Mouse (Mus musculus): ENCODE results near the gene Akt1.

The Akt1 gene

DNA sequence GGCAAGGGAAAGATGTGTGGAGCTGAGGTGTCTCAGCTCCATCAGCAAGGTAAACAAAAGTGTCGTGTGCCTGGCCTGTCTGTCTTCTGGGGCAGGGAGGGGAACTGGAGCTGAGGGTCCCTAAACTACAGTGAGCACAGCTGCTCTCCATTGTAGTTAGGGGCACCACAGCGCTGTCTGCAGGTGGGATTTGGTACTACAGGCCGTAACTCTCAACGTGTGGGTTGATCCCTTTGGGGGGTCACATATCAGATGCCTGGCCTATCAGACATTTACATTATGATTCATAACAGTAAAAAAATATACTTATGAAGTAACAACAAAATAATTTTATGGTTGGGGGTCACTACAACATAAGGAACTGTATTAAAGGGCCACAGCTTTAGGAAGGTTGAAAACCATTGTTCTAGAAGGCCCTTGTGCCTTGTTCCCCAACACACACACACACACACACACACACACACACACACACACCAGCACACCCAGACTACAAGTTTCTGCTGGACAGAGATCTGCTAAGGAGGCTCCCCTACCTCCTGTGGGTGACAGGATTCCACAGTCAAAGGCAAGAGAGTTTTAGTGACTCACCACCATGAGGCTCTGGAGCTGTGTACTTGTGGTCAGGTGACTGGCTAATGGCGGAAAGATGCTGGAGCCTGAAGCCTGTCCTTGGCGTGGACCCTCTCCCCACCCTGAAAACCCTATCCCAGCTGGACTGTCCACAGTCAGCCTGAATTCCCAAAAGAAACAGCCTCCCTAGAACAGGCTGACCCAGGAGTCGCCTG is 47.4 kb downstream of the Akt1 start:
- peak; percentile 77 for DNase-seq (ENCODE audit: low read depth)

DNA sequence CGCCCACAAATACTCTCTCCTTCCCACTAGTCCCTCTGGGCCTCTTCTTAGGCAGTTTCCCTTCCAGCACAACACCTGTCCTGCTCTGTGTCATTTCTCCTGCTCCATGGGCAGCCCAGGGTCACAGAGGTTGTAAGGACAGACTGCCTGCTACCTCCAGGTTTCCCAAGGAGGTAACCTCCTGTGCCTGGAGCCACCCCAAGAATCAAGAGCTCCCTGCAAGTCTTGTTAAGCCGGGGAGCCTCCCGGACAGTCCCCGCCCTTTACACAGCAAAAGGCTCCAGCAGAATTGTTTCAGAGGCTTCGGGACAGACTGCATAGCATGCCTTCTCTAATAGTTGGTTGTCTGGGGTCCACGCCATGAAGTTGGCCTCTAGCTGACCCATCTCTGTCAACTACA is 48.2 kb downstream of the Akt1 start:
- no peak for DNase-seq (ENCODE audit: low read depth)

DNA sequence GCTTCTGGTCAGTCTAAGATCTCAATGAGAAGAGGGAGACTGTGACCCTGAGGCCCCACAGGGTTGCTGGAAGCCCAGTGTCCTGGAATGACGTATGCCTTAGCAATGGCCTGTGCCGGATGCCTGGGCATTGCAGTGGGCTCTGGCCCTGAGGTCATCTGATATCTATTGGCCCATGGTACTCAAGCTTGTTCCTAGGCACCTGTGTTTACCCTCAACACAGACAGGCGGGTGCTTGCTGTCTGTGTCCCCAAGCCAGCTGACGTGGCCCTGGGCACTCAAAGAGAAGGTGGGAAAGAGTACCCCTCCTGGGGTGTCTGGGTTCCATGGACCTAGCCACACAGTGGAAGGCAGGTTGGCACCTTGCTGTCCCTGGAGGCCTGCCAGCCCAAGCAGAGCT is 49.0 kb downstream of the Akt1 start:
- no peak for DNase-seq (ENCODE audit: low read depth)

- DNase-seq (ENCODE audit: low read depth), result peak; percentile 85
These were observed 50.9 kb downstream of the Akt1 start for GRCm38 (mm10) chr12:112623742-112624141.

DNA sequence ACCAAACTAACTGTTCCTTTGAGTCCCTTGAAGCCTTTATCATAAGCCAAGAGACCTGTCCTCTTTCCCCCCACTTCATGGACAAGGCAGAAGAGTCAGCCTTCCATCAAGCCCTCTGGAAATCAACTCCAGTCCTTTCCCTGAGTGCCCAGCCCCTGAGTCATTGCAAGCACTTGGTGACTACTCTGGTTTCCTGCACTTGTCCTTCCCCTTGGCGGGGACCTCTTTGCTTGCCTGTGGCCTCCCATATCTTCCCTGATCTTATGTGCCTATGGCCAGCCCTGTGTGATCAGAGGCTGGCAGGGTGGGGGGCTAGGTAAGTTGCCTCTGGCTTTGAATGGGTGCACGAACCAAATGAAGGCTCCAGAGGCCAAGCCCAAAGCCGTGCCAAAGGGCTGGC is 52.8 kb downstream of the Akt1 start:
- peak; percentile 51 for DNase-seq (ENCODE audit: low read depth)

DNA sequence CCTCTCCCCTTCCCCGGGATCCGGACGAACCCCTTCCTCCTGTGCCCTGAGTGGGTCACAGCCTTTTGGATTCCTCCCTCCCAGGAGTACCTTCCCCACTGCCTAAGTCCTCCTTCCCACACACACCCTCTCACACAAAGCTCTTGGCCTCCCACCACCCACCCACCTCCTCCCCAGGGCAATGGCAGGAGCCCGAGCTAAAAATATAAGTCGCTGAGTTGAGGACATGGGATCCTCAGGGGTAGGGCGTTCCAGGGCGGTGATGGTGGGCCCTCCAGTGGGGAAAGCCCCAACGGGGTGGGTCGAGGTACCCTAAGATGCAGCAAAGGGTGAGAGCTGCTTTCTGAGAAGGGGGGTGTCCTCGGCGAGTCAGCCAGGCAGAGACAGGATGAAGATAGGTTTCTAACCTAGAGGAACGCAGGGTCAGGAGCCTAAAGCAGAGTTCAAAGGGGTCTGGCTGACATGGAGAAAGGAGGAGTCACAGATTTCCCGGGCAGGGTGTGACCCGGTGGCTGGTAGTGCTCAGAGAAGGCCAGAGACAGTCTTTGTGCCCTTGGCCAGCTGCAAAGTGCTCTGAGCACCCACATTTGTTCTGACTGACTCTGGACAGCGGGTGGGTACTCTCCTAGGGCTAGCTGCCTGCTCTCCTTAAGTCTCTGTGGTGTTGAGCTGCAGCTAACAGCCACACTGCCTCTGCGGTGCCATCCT is 54.2 kb downstream of the Akt1 start:
- DNase-seq (ENCODE audit: low read depth), result no peak

GRCm38 (mm10) chr12:112619686-112620353 is 54.9 kb downstream of the Akt1 start, which contains the start of gene Adssl1:
Gene Adssl1 (plus strand): TSS chr12:112620045.
- DNase-seq (ENCODE audit: low read depth), result no peak

DNA sequence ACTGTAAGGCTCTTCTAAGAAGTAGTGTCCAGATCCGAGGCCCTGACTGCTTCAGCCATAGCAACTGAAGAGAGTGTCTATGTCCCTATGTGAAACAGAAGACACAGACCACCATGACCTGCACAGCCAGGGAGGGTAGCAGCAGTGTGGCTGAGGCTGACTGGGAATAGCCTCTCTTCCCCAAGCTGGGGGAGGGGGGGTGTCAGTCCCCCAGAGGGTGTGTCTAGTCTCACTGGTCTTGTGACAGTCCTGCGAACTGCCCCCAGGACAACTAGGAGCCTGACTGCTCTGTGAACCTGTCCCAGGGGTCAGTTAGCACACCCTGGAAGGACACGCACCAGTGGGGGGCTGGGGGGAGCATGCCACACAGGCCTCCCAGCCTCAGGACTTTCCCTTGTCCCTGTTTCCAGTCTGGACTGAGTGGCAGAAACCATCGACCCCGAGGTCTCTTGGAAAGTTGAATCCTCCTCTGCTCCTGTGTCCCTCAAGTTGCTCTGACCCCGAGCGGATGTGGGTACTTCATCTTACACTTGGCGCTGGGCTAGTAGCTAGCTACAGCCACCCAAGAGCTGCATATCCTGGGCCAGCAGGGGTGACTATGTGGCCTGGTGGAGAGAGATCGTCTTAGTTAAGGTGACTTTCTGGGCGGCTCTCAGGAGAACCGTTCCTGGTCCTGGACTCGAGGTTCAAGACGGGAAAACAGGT is 55.6 kb downstream of the Akt1 start:
- no peak for DNase-seq (ENCODE audit: low read depth)

DNA sequence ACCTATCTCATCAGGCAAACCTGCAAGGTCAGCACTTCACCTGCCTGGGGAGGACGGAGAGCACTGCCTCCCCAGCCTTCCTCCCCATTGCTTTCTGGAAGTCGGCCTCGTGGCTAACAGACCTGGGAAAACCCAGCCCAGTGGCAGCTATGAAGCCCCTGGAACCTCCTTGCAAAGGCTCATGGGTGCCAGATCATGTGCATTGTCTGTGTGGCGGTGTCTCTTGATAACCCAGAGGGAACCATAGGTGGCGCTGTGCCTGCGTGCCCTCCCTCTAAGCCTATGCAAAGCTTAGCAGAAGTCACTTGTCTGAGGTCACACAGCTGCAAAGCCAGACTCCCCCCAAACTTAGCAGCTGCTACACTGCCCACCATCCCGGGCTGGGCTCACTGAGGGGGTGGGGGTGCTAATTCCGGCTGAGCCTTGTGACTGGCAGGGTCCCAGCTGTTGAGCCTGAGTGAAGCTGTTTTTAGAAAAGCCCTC is 56.7 kb downstream of the Akt1 start:
- DNase-seq (ENCODE audit: low read depth), result peak; percentile 72

- peak; percentile 70 for DNase-seq (ENCODE audit: low read depth)
These were observed 57.5 kb downstream of the Akt1 start for GRCm38 (mm10) chr12:112617184-112617583.

DNA sequence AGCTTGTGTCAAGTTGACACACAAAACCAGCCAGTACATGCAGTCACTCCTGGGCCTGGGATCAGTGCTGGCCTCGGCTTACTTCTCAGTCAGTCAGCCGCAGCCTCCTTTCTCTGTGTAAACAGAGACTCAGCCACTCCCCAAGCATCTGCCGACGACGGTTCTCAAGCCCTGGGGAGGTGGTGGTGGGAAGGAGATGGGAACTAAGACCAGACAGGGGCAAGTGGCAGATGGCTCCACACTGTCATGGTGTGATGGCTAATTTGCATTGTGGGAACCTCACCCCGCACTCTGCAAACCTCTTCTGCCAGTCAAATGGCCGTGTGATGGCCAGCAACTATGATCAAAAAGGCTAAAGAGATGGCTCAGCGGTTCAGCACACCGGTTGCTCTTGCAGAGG is 58.0 kb downstream of the Akt1 start:
- DNase-seq (ENCODE audit: low read depth), result no peak

DNA sequence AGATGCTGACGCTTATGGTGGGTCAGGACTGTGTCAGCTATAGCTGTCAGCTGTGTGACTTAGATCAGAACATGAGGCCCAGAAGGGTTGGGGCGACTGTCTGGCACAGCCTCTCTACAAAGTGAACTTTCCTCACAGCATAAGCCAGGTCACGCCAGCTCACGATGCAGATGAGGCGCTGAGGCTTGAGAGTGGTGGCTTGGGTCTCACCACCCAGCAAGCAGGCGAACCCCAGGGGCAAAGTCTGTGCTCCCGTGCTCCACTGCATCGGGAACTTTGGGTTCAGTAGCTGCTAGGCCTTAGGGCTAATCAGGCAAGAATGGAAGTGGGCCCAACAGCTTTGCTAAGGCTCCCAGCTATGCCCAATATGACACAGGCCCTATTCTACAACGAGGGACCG is 65.7 kb downstream of the Akt1 start:
- DNase-seq (ENCODE audit: low read depth), result no peak

- peak; percentile 70 for DNase-seq (ENCODE audit: low read depth)
These were observed 67.7 kb downstream of the Akt1 start for GRCm38 (mm10) chr12:112606998-112607397.

GRCm38 (mm10) chr12:112605766-112606165 is 68.9 kb downstream of the Akt1 start:
- DNase-seq (ENCODE audit: low read depth), result peak; percentile 91

DNA sequence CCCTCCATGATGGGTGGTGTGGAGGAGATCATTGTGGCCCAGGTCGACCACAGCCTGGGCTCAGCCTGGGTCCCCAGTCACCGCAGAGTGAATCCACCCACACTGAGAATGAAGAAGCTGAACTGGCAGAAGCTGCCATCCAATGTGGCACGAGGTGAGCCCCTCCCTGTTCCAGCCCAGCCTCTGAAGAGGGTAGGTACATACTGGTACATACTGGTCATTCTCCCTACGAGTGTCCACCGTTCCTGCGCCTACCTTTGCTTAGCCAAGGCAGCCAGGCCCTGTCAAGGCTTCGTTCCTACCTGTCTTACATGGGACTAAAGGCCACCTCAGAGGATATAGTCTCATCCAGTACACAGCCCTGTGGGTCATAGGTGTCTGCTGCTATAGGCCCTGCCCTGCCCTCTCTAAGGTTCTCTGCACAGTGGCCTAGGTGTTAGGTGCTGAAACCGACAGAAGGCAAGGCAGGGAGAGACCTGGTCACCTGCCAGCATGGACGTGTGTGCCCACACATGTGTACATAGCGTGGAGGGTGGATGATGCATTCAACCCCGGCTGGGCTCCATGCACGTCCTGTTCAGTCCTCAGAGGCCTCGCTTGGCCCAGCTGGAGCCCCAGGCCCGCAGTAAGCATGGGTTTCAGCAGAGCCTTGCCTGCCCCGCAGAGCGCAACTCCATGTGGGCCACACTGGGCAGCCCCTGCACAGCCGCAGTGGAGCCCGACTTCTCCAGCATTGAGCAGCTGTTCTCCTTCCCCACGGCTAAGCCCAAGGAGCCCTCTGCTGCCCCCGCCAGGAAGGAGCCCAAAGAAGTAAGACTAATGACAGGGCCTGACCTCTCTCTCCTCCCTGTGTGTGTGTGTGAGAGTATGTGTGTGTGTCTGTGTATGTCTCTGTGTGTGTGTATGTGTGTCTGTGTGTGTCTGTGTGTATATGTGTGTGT is 69.7 kb downstream of the Akt1 start:
- peak; percentile 73 for DNase-seq (ENCODE audit: low read depth)

DNA sequence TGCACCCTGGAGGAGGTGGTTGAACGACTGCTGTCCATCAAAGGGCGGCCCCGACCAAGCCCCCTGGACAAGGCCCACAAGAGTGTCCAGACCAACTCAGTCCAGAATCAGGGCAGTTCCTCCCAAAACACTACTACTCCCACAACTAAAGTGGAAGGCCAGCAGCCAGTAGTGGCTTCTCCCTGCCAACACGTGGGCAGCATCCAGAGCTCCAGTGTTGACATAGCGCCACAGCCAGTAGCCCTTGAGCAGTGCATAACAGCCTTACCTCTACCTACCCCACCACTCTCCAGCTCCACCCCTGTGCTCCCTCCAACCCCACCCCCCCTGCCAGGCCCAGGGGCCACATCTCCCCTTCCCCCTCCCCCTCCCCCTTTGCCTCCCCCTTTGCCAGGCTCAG is 70.7 kb downstream of the Akt1 start:
- DNase-seq (ENCODE audit: low read depth), result no peak

Data from NIH3T3 (cell line).